Mouse (Mus musculus) small intestine, adult 2 months (tissue): ENCODE results near the gene Mrpl43. TPM values are rescaled to one million over a fixed set of nuclear protein-coding genes. Genes with fewer than 3 reads are reported as not detected.
A peak's percentile ranks its signal among the peaks of the same experiment; 100 is the strongest.

Experiments used
- H3K27ac ChIP-seq: fragments of 200-500 bp; 2 replicates; pipeline ENCODE4 v1.5.1; 2012; ENCODE audit warnings: low read depth, low read length, control low read depth, inconsistent platforms; ENCODE audit not compliant: insufficient read depth
- H3K27me3 ChIP-seq: fragments of 200-500 bp; 2 replicates; pipeline ENCODE4 v1.6.1; 2012; ENCODE audit warnings: mild to moderate bottlenecking, moderate library complexity, low read length, inconsistent platforms; ENCODE audit not compliant: control insufficient read depth, insufficient read depth
- H3K36me3 ChIP-seq: fragments of 200-500 bp; 2 replicates; pipeline ENCODE4 v1.6.1; 2012; ENCODE audit warnings: mild to moderate bottlenecking, low read length, control low read depth, inconsistent platforms; ENCODE audit not compliant: control insufficient read depth, insufficient read depth
- H3K4me1 ChIP-seq: fragments of 200-500 bp; 2 replicates; pipeline ENCODE4 v1.6.1; 2012; ENCODE audit warnings: low read length, inconsistent platforms, mixed read lengths; ENCODE audit not compliant: control insufficient read depth, insufficient read depth, insufficient read length
- H3K4me3 ChIP-seq: fragments of 200-500 bp; 2 replicates; pipeline ENCODE4 v1.5.1; 2012; ENCODE audit warnings: low read depth, mild to moderate bottlenecking, control low read depth, inconsistent platforms, low read length, moderate library complexity
- CTCF ChIP-seq: fragments of 200-500 bp; IDR thresholded peaks from 2 replicates; pipeline ENCODE4 v1.5.1; 2012; ENCODE audit warnings: low read depth, mild to moderate bottlenecking, control low read depth, inconsistent platforms, low read length, moderate library complexity, mixed read lengths; ENCODE audit not compliant: insufficient replicate concordance, insufficient read length; ENCODE audit errors: extremely low read depth
- POLR2A ChIP-seq: fragments of 200-500 bp; IDR thresholded peaks from 2 replicates; pipeline ENCODE4 v1.6.1; 2012; ENCODE audit warnings: low read depth, mild to moderate bottlenecking, control low read depth, inconsistent platforms, low read length, moderate library complexity
- WGBS: fragments of 180-500 bp; shearing (Covaris S2); methylation state at CpG from one replicate; pipeline ENCODE4 v1.1.7; 2018; 5-methylcytosine and 5-hydroxymethylcytosine counted together
- polyA plus RNA-seq: library from polyadenylated mRNA; depleted of rRNA; stranded (reverse); fragments of >200 nt; gene quantifications from 2 replicates; pipeline ENCODE4 v1.2.3, GENCODE M21; 2012

The Mrpl43 gene
- polyA plus RNA-seq, 1 experiment: 126 TPM

DNA sequence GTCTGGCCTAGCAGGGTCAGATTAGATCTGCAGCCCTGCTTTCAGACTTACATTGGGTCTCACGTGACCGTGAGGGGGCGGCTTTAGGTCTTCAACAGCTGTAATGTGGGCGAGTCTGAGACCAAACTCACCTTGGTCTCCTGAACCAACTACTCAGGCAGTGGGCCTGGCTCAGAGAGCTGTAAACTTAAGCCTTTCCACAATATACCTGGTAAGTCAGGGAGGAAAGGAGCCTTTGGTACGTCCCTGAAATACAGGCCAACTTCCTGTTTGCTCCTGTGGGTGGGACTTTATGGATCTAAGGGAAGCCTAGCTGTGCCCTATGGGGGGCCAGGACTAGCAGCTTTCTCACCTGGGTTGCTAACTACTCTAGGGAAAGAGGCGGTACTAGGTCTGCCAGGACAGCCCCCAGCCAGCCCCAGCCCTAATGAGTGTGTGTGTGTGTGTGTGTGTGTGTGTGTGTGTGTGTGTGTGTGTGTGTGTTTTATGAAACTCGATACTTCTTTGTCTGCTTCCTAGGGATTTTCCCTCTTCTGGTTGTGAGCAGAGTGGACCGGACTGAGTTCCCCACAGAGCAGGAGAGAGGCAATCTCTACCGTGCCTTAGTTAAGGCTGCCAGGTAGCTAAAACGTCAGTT is 8.2 kb upstream of the Mrpl43 start, which contains the start of gene Lzts2:
TSS of gene Lzts2 (plus strand) at position 80 of the 637 bp plus-strand sequence.
- peak within 1 kb of the TSS; percentile 73 for H3K4me3 ChIP-seq
- 6% methylated on average over 10 of the region's 10 CpGs for WGBS
- peaks cover 17% of the 10 kb centered on the region for H3K4me1 ChIP-seq
- no peaks in the 10 kb centered on the region for H3K27me3 ChIP-seq
- H3K27ac ChIP-seq: peak within 1 kb of the TSS; percentile 90
- H3K36me3 ChIP-seq: peaks cover 25% of the 10 kb centered on the region
- TF ChIP-seq POLR2A: peak; percentile 19; the same call in 1 of the 2 replicates
- TF ChIP-seq CTCF: peak; percentile 21; the same call in 1 of the 2 replicates

DNA sequence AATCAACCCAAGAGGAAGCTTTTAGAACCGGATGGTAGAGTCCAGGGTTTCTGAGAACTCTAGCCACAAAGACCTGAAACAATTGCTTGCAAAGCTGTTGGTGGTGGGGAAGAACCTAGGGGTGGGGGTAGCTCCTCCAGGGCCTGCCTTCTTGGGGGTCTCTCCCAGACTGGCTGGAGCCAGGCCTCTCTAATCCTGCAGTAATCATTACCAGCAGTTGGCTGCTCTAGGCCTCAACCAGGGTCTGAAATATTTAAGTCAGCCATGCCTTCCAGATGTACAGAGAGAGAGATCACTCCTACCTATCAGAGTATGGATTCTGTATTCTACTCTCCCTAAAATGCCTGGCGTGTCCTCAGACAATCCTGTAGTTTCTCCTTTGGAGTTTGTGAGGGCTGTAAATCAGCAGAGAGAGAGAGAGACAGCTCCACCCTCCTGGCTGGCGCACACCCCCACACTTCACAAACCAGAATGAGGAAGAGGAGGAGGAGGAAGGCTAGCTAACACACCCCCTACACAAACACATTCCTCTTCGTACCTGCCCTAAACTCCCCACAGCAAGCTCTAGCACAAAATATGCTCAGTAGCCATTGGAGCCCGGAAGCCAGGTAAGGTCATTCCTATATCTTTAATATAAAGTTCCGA is 7.5 kb upstream of the Mrpl43 start:
- H3K4me1 ChIP-seq: peaks cover 17% of the 10 kb centered on the region
- H3K4me3 ChIP-seq: no peak overlapping the region
- H3K27me3 ChIP-seq: no peaks in the 10 kb centered on the region
- WGBS: 30% methylated on average over 6 of the region's 6 CpGs
- H3K27ac ChIP-seq: peak overlapping the region; percentile 90
- peaks cover 29% of the 10 kb centered on the region for H3K36me3 ChIP-seq
- TF ChIP-seq POLR2A (no peak), CTCF (no peak)

DNA sequence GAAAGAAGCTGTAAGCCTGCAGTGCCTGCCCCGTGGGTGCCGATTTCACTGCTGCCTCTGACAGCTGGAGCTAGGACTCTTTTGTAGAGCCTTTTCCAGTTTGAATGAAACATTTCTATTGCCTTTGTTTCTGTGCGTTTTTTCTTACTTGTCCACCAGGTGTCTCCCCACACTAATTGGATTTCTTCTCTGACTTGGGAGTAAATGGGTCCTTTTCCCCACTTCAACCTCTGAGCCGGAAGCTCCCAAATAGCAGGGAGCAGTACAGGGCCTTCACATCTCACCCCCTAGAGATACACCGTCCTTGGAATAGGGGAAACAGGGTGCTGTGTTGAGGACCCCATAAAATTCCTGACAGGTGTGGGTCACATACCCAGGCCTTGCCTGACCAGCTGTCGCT is 6.4 kb upstream of the Mrpl43 start:
- Histone ChIP-seq H3K27ac (no peak overlapping the region), H3K36me3 (peaks cover 29% of the 10 kb centered on the region), H3K4me1 (peaks cover 22% of the 10 kb centered on the region), H3K4me3 (no peak overlapping the region), H3K27me3 (no peaks in the 10 kb centered on the region)
- WGBS: 30% methylated on average over 6 of the region's 6 CpGs
- TF ChIP-seq POLR2A (no peak), CTCF (no peak)

DNA sequence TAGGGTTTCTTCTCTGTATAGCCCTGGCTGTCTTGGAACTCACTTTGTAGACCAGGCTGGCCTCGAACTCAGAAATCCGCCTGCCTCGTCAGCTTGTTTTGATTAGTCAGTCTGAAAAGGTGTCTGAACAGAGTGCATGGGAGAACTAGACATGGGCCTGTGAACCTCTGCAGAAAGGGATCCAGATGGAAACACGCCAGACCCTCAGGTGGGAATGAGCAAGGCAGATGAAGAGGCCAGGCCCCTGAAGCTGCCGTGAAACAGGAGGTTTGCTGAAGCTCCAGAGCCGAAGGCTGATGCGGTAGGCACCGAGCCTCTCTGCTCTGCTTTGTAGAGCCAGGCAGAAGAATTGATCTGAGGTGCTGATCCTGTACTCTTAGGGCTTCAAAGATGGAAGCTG is 6.0 kb upstream of the Mrpl43 start:
- Histone ChIP-seq H3K27ac (no peak overlapping the region), H3K27me3 (no peaks in the 10 kb centered on the region), H3K4me1 (peaks cover 26% of the 10 kb centered on the region), H3K4me3 (no peak overlapping the region), H3K36me3 (peaks cover 29% of the 10 kb centered on the region)
- TF ChIP-seq CTCF (no peak), POLR2A (no peak)
- 87% methylated on average over 8 of the region's 8 CpGs for WGBS

DNA sequence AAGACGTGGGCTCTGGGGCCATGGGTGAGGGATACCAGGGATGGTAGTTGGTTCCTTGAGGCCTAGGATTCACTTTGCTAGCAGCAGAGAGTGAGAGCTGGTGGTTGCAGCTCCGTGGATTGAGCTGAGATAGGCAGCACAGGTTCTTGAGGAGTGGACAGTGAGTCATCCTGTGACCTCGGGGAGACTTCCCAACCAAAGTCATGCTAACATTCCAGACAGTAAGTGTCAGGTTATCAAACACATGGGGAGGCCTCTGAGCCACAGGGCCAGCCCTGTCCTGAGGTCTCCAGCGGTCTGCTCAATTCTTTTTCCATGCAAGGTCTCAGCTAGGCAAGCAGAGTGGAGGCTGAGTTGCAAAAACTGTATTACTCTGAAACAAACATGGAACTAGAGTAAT is 4.4 kb upstream of the Mrpl43 start:
- no peaks in the 10 kb centered on the region for H3K27me3 ChIP-seq
- peaks cover 29% of the 10 kb centered on the region for H3K36me3 ChIP-seq
- 79% methylated on average over 4 of the region's 4 CpGs for WGBS
- H3K4me1 ChIP-seq: peaks cover 27% of the 10 kb centered on the region; the same call in 1 of the 2 replicates
- no peak for TF ChIP-seq CTCF
- TF ChIP-seq POLR2A: no peak
- no peak overlapping the region for H3K4me3 ChIP-seq
- H3K27ac ChIP-seq: no peak overlapping the region

DNA sequence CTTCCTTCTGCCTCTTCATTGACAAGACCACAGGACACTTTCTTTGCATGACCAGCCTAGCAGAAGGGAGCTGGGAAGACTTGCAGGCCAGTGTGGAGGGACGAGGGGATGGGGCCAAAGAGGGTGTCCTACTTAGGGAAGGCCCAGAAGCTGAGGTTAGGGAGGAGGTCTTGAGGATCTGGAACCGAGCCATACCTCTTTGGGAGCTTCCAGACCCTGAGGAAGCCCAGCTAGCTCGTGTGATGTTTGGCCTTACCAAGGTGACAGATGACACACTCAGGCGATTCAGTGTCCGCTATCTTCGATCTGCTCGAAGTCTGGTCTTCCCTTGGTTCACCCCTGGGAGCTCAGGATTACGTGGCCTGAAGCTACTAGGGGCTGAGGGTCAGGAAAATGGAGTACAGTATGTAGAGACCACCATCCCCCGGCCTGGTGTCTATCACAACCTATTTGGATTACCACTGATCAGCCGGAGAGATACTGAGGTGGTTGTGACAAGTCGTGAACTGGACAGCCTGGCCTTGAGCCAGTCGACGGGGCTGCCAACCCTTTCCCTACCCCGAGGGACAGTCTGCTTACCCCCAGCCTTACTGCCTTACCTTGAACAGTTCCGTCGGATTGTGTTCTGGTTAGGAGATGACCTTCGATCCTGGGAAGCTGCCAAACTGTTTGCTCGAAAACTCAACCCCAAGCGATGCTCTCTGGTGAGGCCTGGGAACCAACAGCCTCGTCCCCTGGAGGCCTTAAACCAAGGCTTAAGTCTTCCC is 1.4 kb upstream of the Mrpl43 start:
- Histone ChIP-seq H3K4me1 (peaks cover 21% of the 10 kb centered on the region; the same call in 1 of the 2 replicates), H3K27ac (no peak overlapping the region), H3K36me3 (peaks cover 42% of the 10 kb centered on the region), H3K27me3 (no peaks in the 10 kb centered on the region), H3K4me3 (peak overlapping the region; percentile 88)
- WGBS: 42% methylated on average over 20 of the region's 20 CpGs
- TF ChIP-seq CTCF (no peak), POLR2A (no peak)

DNA sequence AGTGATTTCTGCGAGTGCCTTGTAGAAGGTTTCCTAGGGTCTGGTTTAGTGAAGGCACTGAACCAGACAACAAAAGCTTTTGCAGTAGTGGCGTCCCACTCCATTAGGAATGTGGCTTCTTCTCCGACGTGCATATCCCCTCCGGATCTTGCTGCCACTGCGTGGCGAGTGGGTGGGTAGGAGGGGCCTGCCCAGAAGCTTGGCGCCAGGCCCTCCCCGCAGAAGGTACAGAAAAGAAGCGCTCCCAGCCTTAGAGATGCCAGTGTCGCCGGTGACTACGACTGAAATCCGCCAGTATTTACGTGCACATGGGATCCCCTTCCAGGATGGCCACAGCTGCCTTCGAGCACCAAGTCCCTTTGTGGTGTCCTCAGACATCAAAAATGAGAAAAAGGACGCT is 779 bp upstream of the Mrpl43 start:
- Histone ChIP-seq H3K36me3 (peaks cover 41% of the 10 kb centered on the region), H3K27ac (peak overlapping the region; percentile 48)

More for the DNA sequence above, 779 bp upstream of the Mrpl43 start:
- WGBS: 7% methylated on average over 17 of the region's 17 CpGs
- peak overlapping the region; percentile 88 for H3K4me3 ChIP-seq
- TF ChIP-seq CTCF (no peak), POLR2A (no peak)
- no peaks in the 10 kb centered on the region for H3K27me3 ChIP-seq
- peaks cover 21% of the 10 kb centered on the region; the same call in 1 of the 2 replicates for H3K4me1 ChIP-seq
